Mouse (Mus musculus) thymus, postnatal 0 days (tissue): ENCODE data around the gene Anks6. TPM values are rescaled to one million over a fixed set of nuclear protein-coding genes. Genes with fewer than 3 reads are reported as not detected.

ENCODE experiments used
- DNase-seq: peaks from one replicate; pipeline ENCODE4 v3.0.0-alpha.2; 2015; ENCODE audit warnings: low spot score
- polyA plus RNA-seq: library from polyadenylated mRNA; unstranded; fragments of >200 nt; fragmentation: Nextera tagmentation; extraction: Ambion mirVana; gene quantifications from 2 replicates; pipeline ENCODE4 v1.2.1, GENCODE M21; 2015

Anks6 gene
- polyA plus RNA-seq, 1 experiment from 2014 or later = 0.99 TPM

DNA sequence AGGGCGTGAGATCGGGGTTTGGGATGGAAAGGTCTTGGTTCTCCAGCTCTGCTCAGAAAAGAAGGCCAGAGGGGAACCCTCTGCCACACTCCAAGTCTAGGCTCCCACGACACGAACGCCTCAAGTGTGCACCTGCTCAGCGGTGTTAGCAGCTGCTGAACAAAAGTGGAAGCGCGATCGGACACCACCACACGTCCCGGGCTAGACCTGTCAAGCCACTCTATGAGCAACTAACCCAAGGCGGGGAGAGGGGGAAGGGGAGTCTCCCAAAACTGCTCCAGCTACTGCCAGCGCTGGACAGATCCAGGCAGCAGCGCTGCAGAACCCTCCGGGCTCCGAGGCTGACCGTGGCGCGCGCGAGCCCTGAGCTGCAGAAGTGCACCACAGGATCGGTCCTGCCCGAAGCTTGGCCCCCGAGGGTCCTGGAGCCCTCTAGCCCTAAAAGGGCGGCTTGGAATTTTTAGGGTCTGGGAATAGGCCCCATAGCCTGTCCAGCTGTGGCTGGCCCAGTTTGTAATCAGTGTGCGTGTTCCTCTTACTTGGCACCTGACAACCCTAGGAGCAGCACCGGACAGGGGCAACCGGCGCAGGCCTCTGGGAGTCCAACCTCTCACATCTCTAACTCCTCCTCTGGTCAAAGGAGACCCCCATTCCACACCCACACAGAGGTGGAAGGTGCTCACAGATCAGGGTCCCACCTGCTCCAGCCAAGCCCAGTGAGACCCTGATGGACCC, 66.8 kb downstream of the Anks6 start:
- no peak for DNase-seq

DNA sequence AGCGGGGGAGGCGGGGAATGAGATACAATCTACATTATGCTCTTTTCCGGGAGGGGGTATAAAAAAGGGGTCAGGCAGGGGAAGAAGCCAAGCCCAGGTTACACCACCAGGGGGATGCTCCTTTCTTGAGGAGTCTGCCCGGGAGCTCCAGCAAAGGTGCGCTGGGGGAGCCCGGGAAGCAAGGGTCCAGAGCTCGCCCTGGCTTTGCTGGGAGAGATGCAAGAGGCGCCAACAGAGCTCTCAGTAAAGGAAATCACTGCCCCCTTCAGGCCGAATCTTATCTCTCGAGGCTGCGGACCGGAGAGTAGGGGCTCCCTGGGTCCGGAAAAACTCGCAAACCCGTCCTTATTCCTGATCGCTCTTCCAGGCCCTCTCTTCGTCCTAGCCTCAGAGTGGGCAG, 67.4 kb downstream of the Anks6 start:
- DNase-seq = peak; percentile 48

DNA sequence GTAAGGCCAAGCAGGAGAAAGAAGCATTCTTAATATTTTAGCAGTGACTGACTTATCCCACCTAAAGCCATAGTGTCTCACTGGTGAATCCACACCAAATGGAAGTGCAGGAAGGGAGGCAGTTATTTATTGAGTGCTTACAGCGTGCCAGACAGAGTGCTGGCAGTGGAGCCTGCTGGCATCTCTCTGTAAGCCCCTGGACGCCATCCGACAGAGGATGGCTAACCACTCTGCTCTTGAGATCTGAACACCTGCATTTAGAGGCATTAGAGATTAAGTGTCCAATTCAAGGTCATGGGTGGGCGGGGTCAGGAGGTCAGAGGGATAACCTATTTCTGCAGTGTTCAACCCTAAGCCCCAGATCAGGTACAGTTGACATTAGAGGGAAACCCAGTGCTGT, 68.4 kb downstream of the Anks6 start:
- DNase-seq = no peak

DNA sequence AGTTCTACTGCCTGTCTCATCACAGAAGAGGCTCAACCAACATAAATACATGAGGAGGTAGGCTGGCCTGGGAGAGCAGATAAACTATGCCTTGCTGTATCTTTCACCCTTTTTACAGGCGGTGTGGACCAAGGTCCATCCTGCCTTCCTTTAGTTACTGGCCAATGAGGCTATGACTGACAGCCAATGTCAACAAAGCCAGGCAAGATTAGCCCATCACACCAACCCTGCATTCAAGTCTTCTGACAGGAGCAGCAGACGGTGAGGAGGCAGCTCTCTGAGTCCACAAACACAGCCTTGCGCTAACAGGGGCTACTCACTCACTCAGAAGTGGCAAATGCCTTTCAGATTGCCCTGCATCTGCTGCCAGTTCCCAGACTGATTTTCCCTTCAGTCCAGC, 69.0 kb downstream of the Anks6 start:
- DNase-seq = no peak

DNA sequence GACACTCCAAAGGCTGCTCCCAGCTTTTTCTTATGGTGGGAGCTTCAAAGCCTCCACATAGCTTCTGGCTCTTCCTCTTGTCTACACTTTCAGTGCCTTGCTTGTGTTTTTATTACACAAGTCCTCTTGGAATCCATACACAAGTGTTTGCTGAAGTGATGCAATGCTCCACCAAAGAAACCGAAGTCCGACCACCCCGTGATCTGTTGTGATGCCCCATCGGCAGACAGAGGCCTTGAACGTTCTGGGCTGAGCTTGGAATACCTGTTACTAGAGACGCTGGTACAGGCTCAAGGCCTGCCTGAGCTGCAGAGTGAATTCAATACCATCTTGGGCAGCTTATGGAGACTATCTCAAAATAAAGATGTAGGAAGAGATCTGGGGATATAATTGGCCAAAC, 69.4 kb downstream of the Anks6 start:
- DNase-seq = no peak

DNA sequence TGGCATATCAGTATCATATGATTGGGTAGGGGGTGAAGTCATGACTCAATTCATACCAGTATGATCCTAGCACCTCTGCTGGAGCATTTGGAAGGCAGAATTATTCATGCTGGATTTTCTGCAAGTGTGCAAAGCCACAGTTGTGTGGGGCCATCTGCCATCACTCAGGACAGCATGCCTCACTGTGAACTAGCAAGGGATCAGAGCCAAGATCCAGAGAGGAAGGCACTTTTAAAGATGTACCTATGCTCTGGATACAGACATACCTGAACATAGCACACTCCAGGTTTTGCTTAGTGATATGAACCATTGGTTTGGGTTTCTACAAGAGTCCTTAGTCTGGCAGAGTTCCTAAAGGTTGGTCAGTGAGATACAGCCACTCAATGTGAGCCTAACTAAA, 71.2 kb downstream of the Anks6 start:
- DNase-seq = no peak

DNA sequence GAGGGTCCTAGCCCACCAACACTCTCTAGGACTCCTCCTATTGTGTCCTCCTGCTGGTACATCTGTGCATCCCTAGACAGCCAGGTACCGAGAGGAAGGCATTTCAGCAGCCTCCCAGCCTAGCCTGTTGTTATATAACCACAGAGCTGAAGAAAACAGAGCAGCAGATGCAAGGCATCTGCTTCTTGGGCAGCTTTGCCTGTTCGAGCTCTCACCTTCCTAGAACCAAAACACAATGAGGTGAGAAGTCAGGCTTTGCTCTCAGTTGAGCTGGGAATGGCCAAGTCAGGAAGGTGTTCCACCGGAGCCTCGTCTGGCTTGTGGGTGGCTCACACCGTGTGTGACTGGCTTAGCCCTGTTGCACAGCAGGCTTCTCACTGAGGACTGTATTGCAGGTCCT, 74.3 kb downstream of the Anks6 start:
- DNase-seq = no peak

DNA sequence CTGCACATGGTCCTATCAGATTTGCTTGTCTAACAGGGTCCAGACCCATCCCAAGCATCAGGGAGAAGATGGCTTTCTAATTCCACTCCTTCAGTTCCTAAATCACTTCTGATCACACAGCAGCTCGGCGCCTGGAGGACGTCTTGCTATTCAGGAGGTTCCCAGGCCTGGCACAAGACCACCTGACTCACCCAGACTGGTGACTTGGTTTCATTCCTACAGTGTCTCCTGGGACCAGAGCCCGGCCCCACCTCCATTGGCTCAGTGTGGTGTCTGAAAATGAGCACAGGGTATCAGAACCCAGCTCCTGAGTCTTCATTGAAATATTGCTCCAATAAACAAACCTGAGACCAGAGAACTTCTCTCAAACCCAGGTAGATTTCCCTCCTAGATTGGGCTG, 75.1 kb downstream of the Anks6 start:
- DNase-seq = no peak

DNA sequence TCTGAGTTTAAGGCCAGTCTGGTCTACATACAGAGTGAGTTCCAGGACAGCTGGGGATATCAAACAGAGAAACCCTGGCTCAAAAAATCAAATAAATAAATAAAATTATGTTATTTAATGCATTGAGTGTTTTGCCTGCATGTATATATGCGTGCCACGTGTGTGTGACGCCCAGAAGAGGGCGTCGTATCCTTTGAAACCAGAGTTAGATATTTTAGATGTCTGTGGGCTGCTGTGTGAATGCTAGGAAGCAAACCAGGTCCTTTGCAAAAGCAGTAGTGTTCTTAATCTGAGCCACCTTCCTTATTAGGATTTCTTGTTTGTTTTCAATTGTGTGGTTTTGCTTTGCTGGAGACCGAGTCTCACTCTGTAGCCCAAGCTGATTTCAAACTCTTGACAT, 78.9 kb downstream of the Anks6 start:
- peak; percentile 60 for DNase-seq

DNA sequence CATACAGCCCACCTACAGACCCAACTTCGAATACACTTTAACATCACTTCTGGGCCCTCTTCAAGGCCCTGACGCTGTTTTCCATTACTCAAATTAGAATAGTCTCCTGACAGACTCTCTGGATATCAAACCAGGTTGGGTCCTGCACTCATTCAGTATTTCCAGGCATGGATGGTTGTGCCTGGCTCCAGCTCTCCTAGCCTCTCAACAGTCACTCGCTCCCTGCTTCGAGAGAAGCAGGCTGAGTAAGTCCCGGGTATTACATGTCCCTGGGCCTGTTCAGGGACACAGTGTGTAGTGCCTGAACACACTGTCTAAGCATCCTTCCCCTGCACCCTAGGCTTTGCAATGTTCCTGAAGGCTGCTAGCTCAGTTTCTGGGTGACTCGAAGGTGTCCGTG, 80.1 kb downstream of the Anks6 start:
- DNase-seq = no peak

DNA sequence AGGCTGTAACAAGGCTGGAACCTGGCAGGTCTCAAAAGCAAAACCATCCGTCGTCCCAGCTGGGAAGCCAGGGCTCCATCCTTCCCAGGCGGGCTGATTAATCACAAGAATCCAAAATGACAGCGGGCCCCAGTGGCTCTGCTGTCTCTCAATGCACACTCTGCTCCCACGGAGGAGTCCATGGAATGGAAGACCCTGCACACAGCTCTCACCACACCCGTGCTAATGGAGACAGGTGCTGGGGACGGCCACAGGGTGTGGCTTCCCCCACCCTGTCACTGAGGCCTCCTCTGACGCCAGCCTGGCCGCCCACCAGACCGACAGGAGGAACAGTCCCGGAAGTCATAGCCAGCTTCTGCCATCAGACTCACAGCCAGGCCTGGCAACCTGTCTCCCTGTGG, 80.6 kb downstream of the Anks6 start:
- no peak for DNase-seq

DNA sequence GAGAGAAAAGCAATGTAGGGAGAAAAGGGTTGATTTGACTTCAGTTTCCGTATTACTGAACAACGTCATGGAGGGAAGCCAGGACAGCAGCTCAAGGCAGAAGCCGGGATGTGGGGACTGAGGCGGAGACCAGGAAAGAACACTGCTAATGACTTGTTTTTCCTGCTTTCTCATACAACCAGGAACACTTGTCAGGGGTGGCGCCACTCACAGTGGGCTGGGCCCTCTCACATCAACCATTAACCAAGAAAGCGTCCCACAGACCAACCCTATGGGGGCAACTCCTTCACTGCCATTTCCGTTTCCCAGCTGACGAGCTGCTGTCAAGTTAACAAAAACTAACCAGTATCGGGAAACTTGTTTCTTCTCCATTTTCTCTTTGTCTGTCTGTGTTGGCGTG, 83.9 kb downstream of the Anks6 start:
- DNase-seq = no peak

DNA sequence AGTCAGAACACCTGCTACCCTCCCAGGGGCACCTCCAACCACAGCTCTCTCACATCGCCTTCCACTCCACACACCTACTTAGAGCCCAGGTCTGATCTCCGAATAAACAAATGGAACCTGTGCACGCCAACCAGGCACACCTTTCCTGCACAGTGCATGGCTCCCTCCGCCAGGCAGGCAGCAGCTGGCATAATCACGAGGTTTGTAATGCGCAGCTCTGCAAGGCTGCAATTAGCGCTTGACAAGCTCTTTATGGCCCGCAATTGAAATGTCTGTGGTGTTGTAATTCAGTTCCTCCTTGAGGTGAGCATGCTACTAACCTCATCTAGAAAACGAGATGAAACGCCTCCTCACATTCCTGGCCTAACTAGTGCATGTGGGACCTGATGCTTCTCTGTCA, 89.2 kb downstream of the Anks6 start:
- no peak for DNase-seq

DNA sequence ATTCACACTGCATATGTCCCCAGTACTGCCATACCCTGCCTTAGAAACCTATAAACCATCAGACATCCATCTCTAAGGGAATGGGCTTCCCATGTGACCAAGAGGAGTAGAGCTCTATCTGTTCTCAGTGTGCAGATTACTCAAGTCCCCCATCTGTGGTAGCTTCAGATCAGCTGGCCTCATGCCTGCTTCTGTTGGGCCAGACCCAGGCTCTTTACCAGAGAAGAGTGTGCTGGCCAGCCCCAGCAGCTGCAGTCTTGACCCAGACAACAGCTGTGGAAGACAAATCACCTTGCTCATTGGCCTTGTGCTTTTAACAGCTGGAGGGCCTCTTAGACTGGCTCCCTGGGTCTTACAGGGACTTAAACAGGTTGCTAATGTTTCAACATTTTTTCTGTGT, 90.7 kb downstream of the Anks6 start:
- DNase-seq = no peak

Other genes with a start within 250 kb of the Anks6 start
- gene Gabbr2, start 65.6 kb downstream of the Anks6 start, polyA plus RNA-seq = 0.10 and 0.16 TPM in 2 replicates
- gene Galnt12, start 34.5 kb upstream of the Anks6 start, polyA plus RNA-seq = 35.3 and 37.1 TPM in 2 replicates
- 14.5 and 16.7 TPM in 2 replicates for gene Col15a1, start 150.7 kb upstream of the Anks6 start, polyA plus RNA-seq